Mouse (Mus musculus): Measurements from ENCODE around the gene Rab10. TPM values are rescaled to one million over a fixed set of nuclear protein-coding genes. Genes with fewer than 3 reads are reported as not detected.

Gene Rab10
- total RNA-seq, 4 experiments from 2014 or later, result 114 to 129 (median 122) TPM

GRCm38 (mm10) chr12:3296056-3296455, 13.7 kb downstream of the Rab10 start:
- no peak for DNase-seq (ENCODE audit: low spot score)

- DNase-seq (ENCODE audit: low spot score), result no peak
Measured at GRCm38 (mm10) chr12:3291849-3292248, 17.9 kb downstream of the Rab10 start.

- DNase-seq (ENCODE audit: low spot score), result no peak
Measured at GRCm38 (mm10) chr12:3291038-3291437, 18.7 kb downstream of the Rab10 start.

GRCm38 (mm10) chr12:3288440-3288839, 21.3 kb downstream of the Rab10 start:
- DNase-seq (ENCODE audit: low spot score), result no peak

GRCm38 (mm10) chr12:3285919-3286318, 23.9 kb downstream of the Rab10 start:
- DNase-seq (ENCODE audit: low spot score), result no peak

- DNase-seq (ENCODE audit: low spot score), result no peak
Measured at GRCm38 (mm10) chr12:3285377-3285776, 24.4 kb downstream of the Rab10 start.

- DNase-seq (ENCODE audit: low spot score), result no peak
Measured at GRCm38 (mm10) chr12:3284463-3284862, 25.3 kb downstream of the Rab10 start.

GRCm38 (mm10) chr12:3283829-3284440, 25.8 kb downstream of the Rab10 start:
- DNase-seq (ENCODE audit: low spot score), result no peak

- no peak for DNase-seq (ENCODE audit: low spot score)
Measured at GRCm38 (mm10) chr12:3282954-3283353, 26.8 kb downstream of the Rab10 start.

- DNase-seq (ENCODE audit: low spot score), result no peak
Measured at GRCm38 (mm10) chr12:3282520-3282919, 27.2 kb downstream of the Rab10 start.

GRCm38 (mm10) chr12:3278880-3279339, 30.9 kb downstream of the Rab10 start:
- no peak for DNase-seq (ENCODE audit: low spot score)

- DNase-seq (ENCODE audit: low spot score), result no peak
Measured at GRCm38 (mm10) chr12:3270818-3271217, 39.0 kb downstream of the Rab10 start.

- no peak for DNase-seq (ENCODE audit: low spot score)
Measured at GRCm38 (mm10) chr12:3267397-3267796, 42.4 kb downstream of the Rab10 start.

GRCm38 (mm10) chr12:3265188-3265587, 44.6 kb downstream of the Rab10 start:
- DNase-seq (ENCODE audit: low spot score), result no peak

GRCm38 (mm10) chr12:3264449-3264848, 45.3 kb downstream of the Rab10 start:
- DNase-seq (ENCODE audit: low spot score), result no peak

GRCm38 (mm10) chr12:3261596-3261995, 48.2 kb downstream of the Rab10 start:
- no peak for DNase-seq (ENCODE audit: low spot score)

GRCm38 (mm10) chr12:3255966-3256365, 53.8 kb downstream of the Rab10 start:
- DNase-seq (ENCODE audit: low spot score), result no peak

- no peak for DNase-seq (ENCODE audit: low spot score)
Measured at GRCm38 (mm10) chr12:3255435-3255834, 54.3 kb downstream of the Rab10 start.

GRCm38 (mm10) chr12:3253591-3253990, 56.2 kb downstream of the Rab10 start:
- DNase-seq (ENCODE audit: low spot score), result no peak

- DNase-seq (ENCODE audit: low spot score), result no peak
Measured at GRCm38 (mm10) chr12:3246091-3246490, 63.7 kb downstream of the Rab10 start.

GRCm38 (mm10) chr12:3239544-3239943, 70.2 kb downstream of the Rab10 start:
- DNase-seq (ENCODE audit: low spot score), result no peak

- no peak for DNase-seq (ENCODE audit: low spot score)
Measured at GRCm38 (mm10) chr12:3238361-3239051, 71.3 kb downstream of the Rab10 start.

- DNase-seq (ENCODE audit: low spot score), result no peak
Measured at GRCm38 (mm10) chr12:3237799-3238198, 72.0 kb downstream of the Rab10 start.

Measured in heart, adult 8-10 months (tissue).